Mouse (Mus musculus) R1 (cell line): ENCODE measurements around the gene Tcam1.

Experiments used
- DNase-seq: peaks from one replicate; pipeline ENCODE4 v3.0.0-alpha.2; 2018; ENCODE audit warnings: low read depth, low spot score

The Tcam1 gene

GRCm38 (mm10) chr11:106273311-106273684 lies 3.2 kb upstream of the Tcam1 start:
- DNase-seq, result no peak

GRCm38 (mm10) chr11:106273811-106274210 lies 2.7 kb upstream of the Tcam1 start:
- DNase-seq, result no peak

GRCm38 (mm10) chr11:106274374-106274773 lies 2.1 kb upstream of the Tcam1 start:
- no peak for DNase-seq

GRCm38 (mm10) chr11:106274971-106275411 lies 1.5 kb upstream of the Tcam1 start:
- DNase-seq, result peak; percentile 63

- DNase-seq, result no peak
These were observed 6.0 kb downstream of the Tcam1 start for GRCm38 (mm10) chr11:106282452-106282851.

- no peak for DNase-seq
These were observed 6.9 kb downstream of the Tcam1 start for GRCm38 (mm10) chr11:106283371-106283770.

GRCm38 (mm10) chr11:106284126-106284525 lies 7.7 kb downstream of the Tcam1 start:
- DNase-seq, result no peak

GRCm38 (mm10) chr11:106286206-106286605 lies 9.7 kb downstream of the Tcam1 start:
- no peak for DNase-seq

- DNase-seq, result no peak
These were observed 10.5 kb downstream of the Tcam1 start for GRCm38 (mm10) chr11:106286987-106287386.

- DNase-seq, result no peak
These were observed 12.9 kb downstream of the Tcam1 start for GRCm38 (mm10) chr11:106289369-106289768.

- no peak for DNase-seq
These were observed 13.9 kb downstream of the Tcam1 start for GRCm38 (mm10) chr11:106290376-106290775.

GRCm38 (mm10) chr11:106291861-106292260 lies 15.4 kb downstream of the Tcam1 start:
- no peak for DNase-seq

- no peak for DNase-seq
These were observed 25.3 kb downstream of the Tcam1 start, which contains the start of gene Gh for GRCm38 (mm10) chr11:106301765-106302164. Gene Gh (minus strand): TSS chr11:106301865.

- DNase-seq, result peak; percentile 83
These were observed 26.2 kb downstream of the Tcam1 start for GRCm38 (mm10) chr11:106302634-106303033.

GRCm38 (mm10) chr11:106305348-106306064 lies 29.0 kb downstream of the Tcam1 start:
- no peak for DNase-seq

- no peak for DNase-seq
These were observed 29.6 kb downstream of the Tcam1 start for GRCm38 (mm10) chr11:106306065-106306385.

- DNase-seq, result no peak
These were observed 30.3 kb downstream of the Tcam1 start for GRCm38 (mm10) chr11:106306758-106307157.

- DNase-seq, result no peak
These were observed 31.0 kb downstream of the Tcam1 start for GRCm38 (mm10) chr11:106307432-106307831.

- no peak for DNase-seq
These were observed 31.7 kb downstream of the Tcam1 start for GRCm38 (mm10) chr11:106308162-106308561.

GRCm38 (mm10) chr11:106310123-106310522 lies 33.7 kb downstream of the Tcam1 start:
- DNase-seq, result no peak

- DNase-seq, result peak; percentile 64
These were observed 37.1 kb downstream of the Tcam1 start for GRCm38 (mm10) chr11:106313533-106313932.

- no peak for DNase-seq
These were observed 37.9 kb downstream of the Tcam1 start, which contains the start of gene Cd79b for GRCm38 (mm10) chr11:106314333-106314812. Gene Cd79b (minus strand): TSS chr11:106314762.

- no peak for DNase-seq
These were observed 39.9 kb downstream of the Tcam1 start for GRCm38 (mm10) chr11:106316416-106316815.

- no peak for DNase-seq
These were observed 41.3 kb downstream of the Tcam1 start for GRCm38 (mm10) chr11:106317801-106318200.
